Mouse (Mus musculus): ENCODE data around the gene Wdfy3. TPM values are rescaled to one million over a fixed set of nuclear protein-coding genes. Genes with fewer than 3 reads are reported as not detected.

Wdfy3 gene
- polyA plus RNA-seq, 1 experiment from 2014 or later: 4.9 TPM

DNA sequence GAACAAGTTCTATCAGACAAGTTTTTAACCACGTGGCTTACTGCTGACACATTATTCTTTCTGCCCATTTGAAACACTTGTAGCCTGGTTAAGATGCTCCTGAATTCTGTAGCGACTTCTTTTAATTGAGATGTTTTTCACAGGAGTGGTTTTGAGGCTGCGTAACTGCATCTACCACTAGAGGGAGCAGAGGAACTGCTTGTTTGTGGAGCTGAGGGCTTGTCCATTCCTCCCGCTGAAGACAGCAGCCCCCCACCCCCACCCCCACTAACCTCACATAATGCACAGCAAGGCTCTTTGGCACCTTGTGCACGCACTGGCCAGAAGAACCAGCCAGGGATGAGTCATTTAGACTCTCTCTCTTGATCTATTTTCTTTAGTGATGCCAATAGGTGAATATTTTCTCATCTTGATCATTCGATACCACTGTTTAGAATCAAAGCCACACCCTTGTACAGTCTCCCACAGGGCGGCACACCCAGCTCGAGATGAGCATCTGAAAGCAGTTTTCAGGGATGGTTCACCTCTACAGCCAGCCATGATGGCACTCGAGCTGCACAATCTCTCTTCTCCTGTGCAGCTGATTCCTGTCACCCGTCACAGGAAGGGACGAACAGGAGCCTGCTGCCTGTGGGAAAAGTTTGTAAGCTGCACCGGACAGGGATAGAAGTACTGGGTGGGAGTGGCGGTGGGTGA is 175.8 kb downstream of the Wdfy3 start:
- TF ChIP-seq EP300 (optimal IDR thresholded peaks at IDR 0.05) (no peak), CTCF (IDR thresholded peaks at IDR 0.05; ENCODE audit: low read depth) (peak; percentile 79)
- no peaks in the 10 kb centered on the region for H3K4me1 ChIP-seq (replicated peaks; ENCODE audit: control insufficient read depth, insufficient read depth)
- ATAC-seq (ENCODE audit: low FRiP score, low TSS enrichment) (no peak), DNase-seq (ENCODE audit: low spot score) (peak; percentile 21)
- no peak overlapping the region for H3K9ac ChIP-seq (ENCODE audit: low read length)
- H3K27me3 ChIP-seq (ENCODE audit: control insufficient read depth, insufficient read depth, low read length): no peaks in the 10 kb centered on the region
- no peak overlapping the region for H3K4me3 ChIP-seq (ENCODE audit: low read depth, low read length)
- peaks cover 19% of the 10 kb centered on the region for H3K36me3 ChIP-seq (ENCODE audit: control insufficient read depth, insufficient read depth, low read length)
- no peaks in the 10 kb centered on the region for H3K9me3 ChIP-seq (ENCODE audit: control insufficient read depth, low read length)
- no peak overlapping the region for H3K4me2 ChIP-seq (replicated peaks; ENCODE audit: low read depth)
- no peak overlapping the region for H3K27ac ChIP-seq (replicated peaks)
- WGBS: 59% methylated on average over 13 of the region's 13 CpGs

DNA sequence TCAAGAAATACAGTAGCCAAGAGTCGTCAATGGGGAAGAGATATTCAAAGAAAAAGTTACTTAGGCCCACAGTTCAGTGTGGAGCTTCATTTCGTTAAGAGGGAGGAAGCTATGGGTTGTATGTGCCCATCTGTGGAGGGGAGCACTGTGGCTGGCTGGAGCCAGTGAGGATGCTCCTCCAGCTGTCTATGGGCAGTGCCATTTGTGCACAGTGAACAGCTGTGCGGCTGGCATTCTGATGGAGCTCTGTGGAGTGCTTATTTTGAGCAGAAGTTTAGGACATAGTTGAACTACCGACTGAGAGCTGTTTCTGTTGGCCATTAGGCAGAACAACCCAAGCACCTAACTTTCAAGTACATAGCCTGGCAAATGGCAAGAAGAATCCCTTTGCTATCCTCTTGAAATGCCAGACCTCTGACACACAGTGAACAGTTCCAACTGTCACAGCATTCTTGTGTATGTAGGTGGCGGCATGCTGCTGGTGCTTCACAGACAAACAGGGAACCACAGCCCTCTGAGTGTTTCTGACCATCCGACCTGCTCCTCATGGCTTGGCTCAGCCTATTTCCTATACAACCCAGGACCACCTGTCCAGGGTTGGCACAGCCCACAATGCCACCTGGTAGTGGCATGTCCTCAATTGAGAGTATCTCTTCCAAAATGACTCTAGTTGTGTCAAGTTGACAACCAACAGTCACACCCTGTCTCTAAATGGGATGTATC is 177.9 kb downstream of the Wdfy3 start:
- Histone ChIP-seq H3K4me3 (ENCODE audit: low read depth, low read length) (no peak overlapping the region), H3K27me3 (ENCODE audit: control insufficient read depth, insufficient read depth, low read length) (no peaks in the 10 kb centered on the region), H3K9ac (ENCODE audit: low read length) (no peak overlapping the region), H3K4me1 (replicated peaks; ENCODE audit: control insufficient read depth, insufficient read depth) (no peaks in the 10 kb centered on the region), H3K4me2 (replicated peaks; ENCODE audit: low read depth) (no peak overlapping the region), H3K9me3 (ENCODE audit: control insufficient read depth, low read length) (no peaks in the 10 kb centered on the region), H3K27ac (replicated peaks) (no peak overlapping the region), H3K36me3 (ENCODE audit: control insufficient read depth, insufficient read depth, low read length) (peaks cover 23% of the 10 kb centered on the region)
- TF ChIP-seq EP300 (optimal IDR thresholded peaks at IDR 0.05): no peak
- TF ChIP-seq CTCF (IDR thresholded peaks at IDR 0.05; ENCODE audit: low read depth): no peak
- 95% methylated on average over 6 of the region's 6 CpGs for WGBS
- no peak for DNase-seq (ENCODE audit: low spot score)
- ATAC-seq (ENCODE audit: low FRiP score, low TSS enrichment): no peak

- ATAC-seq (ENCODE audit: low FRiP score, low TSS enrichment) (no peak), DNase-seq (ENCODE audit: low spot score) (no peak)
- H3K9me3 ChIP-seq (ENCODE audit: control insufficient read depth, low read length): no peaks in the 10 kb centered on the region
- TF ChIP-seq EP300 (optimal IDR thresholded peaks at IDR 0.05) (no peak), CTCF (IDR thresholded peaks at IDR 0.05; ENCODE audit: low read depth) (no peak)
- H3K36me3 ChIP-seq (ENCODE audit: control insufficient read depth, insufficient read depth, low read length): peaks cover 38% of the 10 kb centered on the region
- no peak overlapping the region for H3K4me3 ChIP-seq (ENCODE audit: low read depth, low read length)
- H3K4me2 ChIP-seq (replicated peaks; ENCODE audit: low read depth): no peak overlapping the region
- H3K27ac ChIP-seq (replicated peaks): no peak overlapping the region
- no peaks in the 10 kb centered on the region for H3K4me1 ChIP-seq (replicated peaks; ENCODE audit: control insufficient read depth, insufficient read depth)
- 92% methylated on average over 19 of the region's 19 CpGs for WGBS
- H3K27me3 ChIP-seq (ENCODE audit: control insufficient read depth, insufficient read depth, low read length): no peaks in the 10 kb centered on the region
- no peak overlapping the region for H3K9ac ChIP-seq (ENCODE audit: low read length)
Observed at GRCm38 (mm10) chr5:101887989-101888388, 181.7 kb downstream of the Wdfy3 start.

- no peak for DNase-seq (ENCODE audit: low spot score)
- WGBS: 86% methylated on average over 12 of the region's 12 CpGs
- H3K36me3 ChIP-seq (ENCODE audit: control insufficient read depth, insufficient read depth, low read length): peaks cover 37% of the 10 kb centered on the region
Observed at GRCm38 (mm10) chr5:101885039-101885438, 184.7 kb downstream of the Wdfy3 start.

GRCm38 (mm10) chr5:101882191-101882590 is 187.5 kb downstream of the Wdfy3 start:
- H3K27ac ChIP-seq (replicated peaks): no peak overlapping the region
- H3K36me3 ChIP-seq (ENCODE audit: control insufficient read depth, insufficient read depth, low read length): peaks cover 31% of the 10 kb centered on the region
- no peaks in the 10 kb centered on the region for H3K9me3 ChIP-seq (ENCODE audit: control insufficient read depth, low read length)
- no peak overlapping the region for H3K4me3 ChIP-seq (ENCODE audit: low read depth, low read length)
- DNase-seq (ENCODE audit: low spot score): no peak
- H3K4me2 ChIP-seq (replicated peaks; ENCODE audit: low read depth): no peak overlapping the region
- WGBS: 88% methylated on average over 15 of the region's 15 CpGs
- no peak for ATAC-seq (ENCODE audit: low FRiP score, low TSS enrichment)
- H3K9ac ChIP-seq (ENCODE audit: low read length): no peak overlapping the region
- TF ChIP-seq EP300 (optimal IDR thresholded peaks at IDR 0.05) (no peak), CTCF (IDR thresholded peaks at IDR 0.05; ENCODE audit: low read depth) (no peak)
- no peaks in the 10 kb centered on the region for H3K27me3 ChIP-seq (ENCODE audit: control insufficient read depth, insufficient read depth, low read length)
- no peaks in the 10 kb centered on the region for H3K4me1 ChIP-seq (replicated peaks; ENCODE audit: control insufficient read depth, insufficient read depth)

More at GRCm38 (mm10) chr5:101885039-101885438, 184.7 kb downstream of the Wdfy3 start:
- TF ChIP-seq CTCF (IDR thresholded peaks at IDR 0.05; ENCODE audit: low read depth) (no peak), EP300 (optimal IDR thresholded peaks at IDR 0.05) (no peak)
- no peak overlapping the region for H3K4me2 ChIP-seq (replicated peaks; ENCODE audit: low read depth)
- no peaks in the 10 kb centered on the region for H3K27me3 ChIP-seq (ENCODE audit: control insufficient read depth, insufficient read depth, low read length)
- no peak overlapping the region for H3K9ac ChIP-seq (ENCODE audit: low read length)
- no peak for ATAC-seq (ENCODE audit: low FRiP score, low TSS enrichment)
- no peaks in the 10 kb centered on the region for H3K4me1 ChIP-seq (replicated peaks; ENCODE audit: control insufficient read depth, insufficient read depth)
- H3K4me3 ChIP-seq (ENCODE audit: low read depth, low read length): no peak overlapping the region
- H3K27ac ChIP-seq (replicated peaks): no peak overlapping the region
- no peaks in the 10 kb centered on the region for H3K9me3 ChIP-seq (ENCODE audit: control insufficient read depth, low read length)

GRCm38 (mm10) chr5:101879914-101880313 is 189.8 kb downstream of the Wdfy3 start:
- no peak for ATAC-seq (ENCODE audit: low FRiP score, low TSS enrichment)

More at GRCm38 (mm10) chr5:101879914-101880313, 189.8 kb downstream of the Wdfy3 start:
- Histone ChIP-seq H3K4me1 (replicated peaks; ENCODE audit: control insufficient read depth, insufficient read depth) (no peaks in the 10 kb centered on the region), H3K9ac (ENCODE audit: low read length) (no peak overlapping the region), H3K4me2 (replicated peaks; ENCODE audit: low read depth) (no peak overlapping the region), H3K9me3 (ENCODE audit: control insufficient read depth, low read length) (no peaks in the 10 kb centered on the region), H3K27ac (replicated peaks) (no peak overlapping the region), H3K36me3 (ENCODE audit: control insufficient read depth, insufficient read depth, low read length) (peaks cover 22% of the 10 kb centered on the region), H3K27me3 (ENCODE audit: control insufficient read depth, insufficient read depth, low read length) (no peaks in the 10 kb centered on the region), H3K4me3 (ENCODE audit: low read depth, low read length) (no peak overlapping the region)
- 96% methylated on average over 4 of the region's 4 CpGs for WGBS
- TF ChIP-seq CTCF (IDR thresholded peaks at IDR 0.05; ENCODE audit: low read depth) (no peak), EP300 (optimal IDR thresholded peaks at IDR 0.05) (no peak)
- no peak for DNase-seq (ENCODE audit: low spot score)

All from stomach, postnatal 0 days (tissue).